Mouse (Mus musculus) limb, embryonic 13.5 days (tissue): ENCODE measurements around the gene Gpr137c. TPM values are rescaled to one million over a fixed set of nuclear protein-coding genes. Genes with fewer than 3 reads are reported as not detected.

Experiments used
- ATAC-seq: fragments of 200-750 bp; cut with Nextera tagmentation; 2 replicates; pipeline ENCODE4 v1.8.0; 2017; ENCODE audit warnings: low read depth, moderate number of reproducible peaks, moderate TSS enrichment; ENCODE audit not compliant: low FRiP score
- H3K27ac ChIP-seq: fragments of 300-500 bp; sonication (generic); 2 replicates; pipeline ENCODE4 v1.5.1; 2015; ENCODE audit warnings: inconsistent platforms, mild to moderate bottlenecking, moderate library complexity
- H3K27me3 ChIP-seq: fragments of 300-500 bp; sonication (generic); 2 replicates; pipeline ENCODE4 v1.6.1; 2015; ENCODE audit warnings: mild to moderate bottlenecking, inconsistent platforms
- H3K36me3 ChIP-seq: fragments of 300-500 bp; sonication (generic); 2 replicates; pipeline ENCODE4 v1.6.1; 2015; ENCODE audit warnings: inconsistent platforms, mild to moderate bottlenecking, moderate library complexity
- H3K4me1 ChIP-seq: fragments of 300-500 bp; sonication (generic); 2 replicates; pipeline ENCODE4 v1.6.1; 2015; ENCODE audit warnings: inconsistent platforms
- H3K4me2 ChIP-seq: fragments of 300-500 bp; sonication (generic); replicated peaks from 2 replicates; pipeline ENCODE4 v1.6.1; 2015; ENCODE audit warnings: inconsistent platforms, mild to moderate bottlenecking, moderate library complexity
- H3K4me3 ChIP-seq: fragments of 300-500 bp; sonication (generic); 2 replicates; pipeline ENCODE4 v1.5.1; 2015; ENCODE audit warnings: moderate library complexity, mild to moderate bottlenecking, inconsistent platforms
- H3K9ac ChIP-seq: fragments of 300-500 bp; sonication (generic); 2 replicates; pipeline ENCODE4 v1.6.1; 2015; ENCODE audit warnings: mild to moderate bottlenecking, inconsistent platforms
- H3K9me3 ChIP-seq: fragments of 300-500 bp; sonication (generic); 2 replicates; pipeline ENCODE4 v1.6.1; 2016; ENCODE audit warnings: inconsistent platforms
- WGBS: fragments of 180-500 bp; shearing (Covaris S2); methylation state at CpG from one replicate; pipeline ENCODE4 v1.1.7; 2015; 5-methylcytosine and 5-hydroxymethylcytosine counted together
- polyA plus RNA-seq: library from polyadenylated mRNA; unstranded; fragments of >200 nt; fragmentation: Nextera tagmentation; extraction: Ambion mirVana; gene quantifications from 2 replicates; pipeline ENCODE4 v1.2.1, GENCODE M21; 2015

Gene Gpr137c
- polyA plus RNA-seq, 1 experiment from 2014 or later, result 3.8 TPM

DNA sequence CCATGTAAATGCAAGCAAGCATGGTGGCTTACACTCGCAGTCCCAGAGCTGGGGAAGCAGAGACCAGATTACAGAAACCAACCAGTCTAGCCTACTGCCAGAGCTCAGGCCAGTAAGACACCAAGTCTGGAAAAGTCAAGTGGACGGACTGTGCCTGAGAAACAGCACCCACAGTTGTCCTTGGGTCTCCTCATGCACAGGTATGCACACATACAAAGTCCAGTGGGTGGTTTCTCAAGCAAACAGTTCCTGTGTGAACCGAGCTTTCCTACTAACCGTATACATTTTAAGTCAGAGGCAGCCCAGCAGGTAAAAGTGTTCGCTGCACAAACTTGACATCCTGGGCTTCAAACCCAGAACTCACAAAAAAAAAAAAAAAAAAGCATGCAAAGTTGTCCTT, 86.3 kb downstream of the Gpr137c start:
- Histone ChIP-seq H3K27ac (no peak overlapping the region), H3K36me3 (peaks cover 22% of the 10 kb centered on the region), H3K4me2 (no peak overlapping the region), H3K9ac (no peak overlapping the region), H3K4me3 (no peak overlapping the region), H3K4me1 (no peaks in the 10 kb centered on the region), H3K9me3 (no peaks in the 10 kb centered on the region), H3K27me3 (no peaks in the 10 kb centered on the region)
- ATAC-seq, result no peak
- WGBS, result 92% methylated on average over 5 of the region's 5 CpGs

DNA sequence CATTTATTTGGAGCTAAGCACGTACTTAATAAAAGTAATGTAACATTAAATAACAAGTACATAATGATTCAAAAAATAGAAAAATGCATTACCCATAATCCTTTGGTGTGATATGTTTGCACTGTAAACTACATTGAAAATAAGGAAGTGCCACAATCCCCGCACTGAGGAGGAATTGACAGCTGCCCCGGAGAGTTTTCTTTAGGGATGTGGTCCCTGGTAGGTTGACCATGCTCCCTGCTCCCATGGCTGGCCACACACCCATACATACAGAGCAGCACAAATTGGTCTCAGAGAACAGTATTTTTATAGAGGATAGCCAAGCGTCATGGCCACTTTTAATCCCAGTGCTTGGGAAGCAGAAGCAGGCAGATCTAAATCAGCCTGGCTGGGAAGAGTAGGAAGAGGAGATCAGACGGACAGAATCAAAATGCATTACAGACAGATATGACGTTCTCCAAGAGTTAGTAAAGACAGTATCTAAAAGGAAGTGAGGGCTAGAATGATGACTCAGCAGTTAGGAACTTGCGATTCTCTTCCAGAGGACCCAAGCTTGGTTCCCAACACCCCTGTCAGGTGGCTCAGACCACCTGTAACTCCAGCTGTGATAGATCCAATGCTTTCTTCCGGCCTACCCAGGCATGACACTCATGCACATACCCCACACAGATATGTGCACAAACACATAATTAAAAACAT, 88.3 kb downstream of the Gpr137c start:
- Histone ChIP-seq H3K27ac (no peak overlapping the region), H3K4me2 (no peak overlapping the region), H3K4me3 (no peak overlapping the region), H3K9ac (no peak overlapping the region), H3K9me3 (no peaks in the 10 kb centered on the region), H3K4me1 (no peaks in the 10 kb centered on the region), H3K27me3 (no peaks in the 10 kb centered on the region), H3K36me3 (peaks cover 10% of the 10 kb centered on the region)
- ATAC-seq, result no peak
- 90% methylated on average over 8 of the region's 8 CpGs for WGBS

DNA sequence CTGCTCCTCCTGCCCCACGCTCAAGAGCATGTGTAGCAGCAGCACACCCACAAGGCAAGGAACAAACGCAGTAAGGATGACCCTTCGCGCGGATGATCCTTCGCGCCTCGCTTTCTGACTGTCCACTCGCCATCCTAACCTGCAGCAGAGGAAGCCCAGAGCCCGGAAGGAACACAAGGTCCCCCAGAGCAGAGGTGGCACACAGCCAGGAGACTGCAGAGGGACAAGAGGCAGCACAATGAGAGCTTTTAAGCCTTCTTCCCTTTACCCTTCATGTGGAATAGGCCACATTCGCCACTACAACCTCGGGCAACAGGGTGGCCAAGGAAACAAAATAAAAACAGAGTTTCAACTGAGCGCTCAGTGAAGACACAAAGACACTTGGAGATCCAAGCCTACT, 90.1 kb downstream of the Gpr137c start:
- Histone ChIP-seq H3K36me3 (peaks cover 6% of the 10 kb centered on the region), H3K4me2 (no peak overlapping the region), H3K9me3 (no peaks in the 10 kb centered on the region), H3K4me1 (no peaks in the 10 kb centered on the region; the same call in 1 of the 2 replicates), H3K9ac (no peak overlapping the region), H3K27ac (no peak overlapping the region), H3K27me3 (no peaks in the 10 kb centered on the region), H3K4me3 (no peak overlapping the region)
- ATAC-seq, result no peak
- WGBS, result 91% methylated on average over 13 of the region's 13 CpGs

DNA sequence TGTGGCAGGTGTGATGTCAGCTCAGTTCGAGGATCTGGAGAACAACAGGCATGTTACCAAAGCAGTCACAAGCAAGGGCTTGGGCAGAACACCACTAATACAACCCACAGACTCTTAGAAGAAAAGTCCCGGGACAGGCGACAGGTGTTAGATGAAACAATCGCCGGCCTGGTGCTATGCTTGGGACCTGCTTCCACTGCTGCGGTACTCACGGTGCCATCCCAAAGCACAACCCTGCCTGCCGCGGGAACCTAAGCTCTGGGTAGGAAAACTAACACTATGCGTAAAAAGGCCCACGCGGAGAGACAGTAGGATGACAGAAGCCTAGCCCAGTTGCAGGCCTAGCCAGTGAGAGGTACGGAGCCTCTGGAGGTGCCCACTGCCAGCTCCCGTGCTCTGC, 90.6 kb downstream of the Gpr137c start:
- no peak overlapping the region for H3K27ac ChIP-seq
- 91% methylated on average over 14 of the region's 14 CpGs for WGBS
- H3K4me3 ChIP-seq, result no peak overlapping the region

DNA sequence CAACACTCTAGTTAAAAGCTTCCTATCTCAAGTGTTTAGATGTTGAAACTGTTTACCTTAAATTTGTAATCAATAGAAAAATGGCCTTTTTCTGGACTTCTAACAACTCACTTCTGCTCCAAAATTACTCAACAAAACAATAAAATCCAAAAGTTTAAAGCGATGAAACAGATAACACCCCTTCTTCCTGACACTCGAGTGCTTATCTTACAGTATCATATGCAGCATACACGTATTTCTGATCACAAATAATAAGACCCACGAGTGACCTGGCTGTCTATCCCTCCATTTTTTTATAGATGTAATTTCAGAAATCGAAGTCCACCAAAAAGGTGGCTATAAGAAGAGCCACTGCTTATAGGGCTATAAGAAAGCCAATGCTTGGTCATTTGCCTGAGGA, 97.4 kb downstream of the Gpr137c start:
- Histone ChIP-seq H3K9me3 (no peaks in the 10 kb centered on the region), H3K9ac (peak overlapping the region; percentile 90; the same call in 1 of the 2 replicates), H3K27ac (no peak overlapping the region), H3K4me1 (peaks cover 12% of the 10 kb centered on the region), H3K4me3 (peak overlapping the region; percentile 84), H3K27me3 (no peaks in the 10 kb centered on the region), H3K4me2 (peak overlapping the region; percentile 79), H3K36me3 (no peaks in the 10 kb centered on the region)
- no peak for ATAC-seq
- WGBS, result 78% methylated on average over 5 of the region's 5 CpGs

More for the DNA sequence above, 90.6 kb downstream of the Gpr137c start:
- Histone ChIP-seq H3K9ac (no peak overlapping the region), H3K4me2 (no peak overlapping the region), H3K9me3 (no peaks in the 10 kb centered on the region), H3K4me1 (no peaks in the 10 kb centered on the region; the same call in 1 of the 2 replicates), H3K36me3 (peaks cover 3% of the 10 kb centered on the region), H3K27me3 (no peaks in the 10 kb centered on the region)
- ATAC-seq, result no peak

DNA sequence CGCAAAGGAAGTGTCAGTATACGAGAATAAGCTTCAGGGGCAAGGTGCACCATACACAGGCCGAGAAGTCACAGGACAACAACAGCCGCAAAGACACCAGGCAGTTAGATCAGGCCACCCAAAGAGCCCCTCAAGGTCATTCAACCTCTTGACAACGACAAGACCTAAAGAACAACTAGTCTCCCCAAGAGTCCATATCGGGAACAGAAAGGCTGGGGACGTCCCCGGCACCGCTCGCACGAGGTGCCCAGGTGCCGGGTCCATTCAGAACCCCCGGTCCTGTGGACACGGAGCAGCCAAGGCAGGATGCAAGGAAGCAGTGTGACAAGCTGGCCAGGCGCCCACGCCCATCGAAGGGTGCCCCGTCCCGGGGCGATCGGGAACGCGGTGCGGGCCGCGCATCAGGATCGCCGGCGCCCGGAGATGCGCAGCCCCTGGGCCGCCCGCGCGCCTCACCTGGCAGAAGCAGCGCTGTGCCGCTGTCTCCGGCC, 98.4 kb downstream of the Gpr137c start:
- H3K9me3 ChIP-seq, result no peaks in the 10 kb centered on the region
- no peak for ATAC-seq
- peaks cover 12% of the 10 kb centered on the region for H3K4me1 ChIP-seq
- H3K4me3 ChIP-seq, result peak overlapping the region; percentile 84
- H3K27me3 ChIP-seq, result no peaks in the 10 kb centered on the region
- peak overlapping the region; percentile 90 for H3K9ac ChIP-seq
- peak overlapping the region; percentile 79 for H3K4me2 ChIP-seq
- H3K36me3 ChIP-seq, result no peaks in the 10 kb centered on the region
- under 1% methylated on average over 37 of the region's 38 CpGs for WGBS
- H3K27ac ChIP-seq, result peak overlapping the region; percentile 86

DNA sequence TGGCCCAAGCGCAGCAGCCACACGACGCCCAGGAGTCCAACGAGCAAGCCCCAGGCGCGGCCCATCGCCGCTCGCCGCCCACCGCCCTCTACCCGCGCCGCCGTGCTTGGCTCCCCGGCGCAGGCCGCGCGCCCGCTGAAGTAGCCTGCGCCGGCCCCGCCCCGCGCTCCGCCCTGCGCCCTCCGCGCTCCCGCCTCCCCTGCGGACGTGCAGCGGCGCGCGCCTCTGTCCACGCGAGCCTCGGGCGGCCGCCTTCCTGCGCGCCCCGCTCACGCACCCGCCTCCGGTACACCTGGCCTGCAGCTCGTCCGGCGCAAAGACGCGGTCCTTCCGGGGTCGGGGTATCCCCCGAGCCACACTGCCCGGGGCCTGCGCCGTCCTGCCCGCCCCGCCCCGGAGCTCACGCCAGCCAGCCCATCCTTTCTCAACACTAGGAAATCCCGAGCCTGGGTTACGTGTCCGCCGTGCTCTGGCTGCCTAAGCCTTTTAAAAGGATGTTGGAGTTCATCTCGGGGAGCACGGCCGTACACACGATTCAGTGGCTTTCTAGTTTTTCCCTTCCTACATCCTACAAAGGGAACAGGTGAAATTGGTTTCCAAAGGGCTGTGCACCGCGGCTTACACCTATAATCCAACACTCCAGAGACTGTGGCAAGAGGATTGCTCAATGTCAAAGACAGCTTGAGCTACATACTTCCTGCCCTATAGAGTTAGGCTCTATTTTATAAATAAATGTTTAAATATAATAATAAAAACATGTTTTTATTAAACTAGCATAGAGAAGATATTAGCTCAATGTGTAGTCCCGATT, 99.1 kb downstream of the Gpr137c start, which contains the start of gene Ero1l:
TSS of gene Ero1l (minus strand) at position 346 of the 811 bp plus-strand sequence.
- H3K4me2 ChIP-seq, result peak within 1 kb of the TSS; percentile 79
- WGBS, result 2% methylated on average over 48 of the region's 74 CpGs
- no peaks in the 10 kb centered on the region for H3K9me3 ChIP-seq
- peak within 1 kb of the TSS; percentile 90 for H3K9ac ChIP-seq
- H3K36me3 ChIP-seq, result no peaks in the 10 kb centered on the region
- peaks cover 12% of the 10 kb centered on the region for H3K4me1 ChIP-seq
- no peaks in the 10 kb centered on the region for H3K27me3 ChIP-seq
- ATAC-seq, result peak; percentile 97
- H3K27ac ChIP-seq, result peak within 1 kb of the TSS; percentile 86
- peak within 1 kb of the TSS; percentile 84 for H3K4me3 ChIP-seq

DNA sequence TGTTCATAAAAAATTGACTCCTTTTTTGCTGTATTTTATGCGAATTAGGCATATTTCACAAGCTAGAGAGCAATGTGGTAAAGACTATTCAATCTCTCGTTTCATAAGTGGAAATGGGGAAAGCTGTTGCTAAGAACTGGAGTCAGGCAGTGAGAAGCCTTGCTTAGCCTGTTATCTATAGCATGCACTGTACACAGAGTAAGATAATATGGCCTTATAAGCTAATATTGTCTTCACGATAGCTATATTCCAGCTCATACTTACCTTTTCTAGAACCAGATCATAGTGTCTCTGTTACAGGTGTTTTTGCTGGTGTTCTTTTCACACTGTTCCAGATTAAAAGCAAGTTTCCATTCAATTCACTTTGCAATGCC, 99.7 kb downstream of the Gpr137c start:
- no peak overlapping the region for H3K4me3 ChIP-seq
- no peak overlapping the region for H3K27ac ChIP-seq
- peaks cover 12% of the 10 kb centered on the region for H3K4me1 ChIP-seq
- H3K9me3 ChIP-seq, result no peaks in the 10 kb centered on the region
- ATAC-seq, result no peak
- no peaks in the 10 kb centered on the region for H3K36me3 ChIP-seq
- no peak overlapping the region for H3K9ac ChIP-seq
- H3K27me3 ChIP-seq, result no peaks in the 10 kb centered on the region
- WGBS, result 69% methylated on average over 3 of the region's 3 CpGs
- H3K4me2 ChIP-seq, result peak overlapping the region; percentile 79; the same call in 1 of the 2 replicates

DNA sequence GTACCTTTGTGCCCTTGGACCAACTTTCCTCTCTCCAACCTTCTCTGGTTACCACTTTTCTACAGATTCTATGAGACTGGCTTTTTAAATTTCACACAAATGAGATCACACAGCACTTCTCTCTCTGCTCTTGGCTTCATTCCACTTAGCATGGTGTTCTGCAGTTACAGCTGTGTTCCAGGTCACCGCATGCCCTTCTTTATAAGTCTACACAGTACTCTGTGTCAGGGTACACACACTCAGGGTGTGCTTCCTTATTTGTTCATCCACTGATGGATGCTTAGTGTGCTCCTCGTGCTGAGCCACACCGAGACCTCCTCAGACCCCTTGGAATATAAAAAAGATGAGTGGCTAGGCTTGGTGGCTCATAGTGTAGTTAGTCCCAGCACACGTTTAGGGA, 100.6 kb downstream of the Gpr137c start:
- 81% methylated on average over 4 of the region's 4 CpGs for WGBS
- no peaks in the 10 kb centered on the region for H3K27me3 ChIP-seq
- no peak for ATAC-seq

DNA sequence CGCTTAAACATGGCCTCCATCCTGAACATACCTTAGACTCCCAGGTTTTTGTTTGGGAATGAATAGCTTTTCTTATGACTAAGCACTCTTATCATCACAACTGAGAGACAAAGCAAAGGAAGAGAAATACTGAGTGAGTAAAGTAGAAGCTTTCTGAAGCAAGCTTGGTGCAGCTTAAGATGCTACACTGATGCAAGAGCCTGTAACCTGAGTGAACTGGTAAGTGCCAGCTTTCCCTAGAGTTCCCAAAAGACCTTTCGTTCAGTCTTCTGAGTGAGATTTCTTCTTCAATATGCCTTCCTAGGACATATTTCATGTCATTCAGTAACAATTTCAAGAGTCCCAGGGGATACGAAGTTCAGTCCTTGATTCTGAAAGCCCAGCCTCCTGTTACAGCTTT, 101.5 kb downstream of the Gpr137c start:
- Histone ChIP-seq H3K4me2 (no peak overlapping the region), H3K36me3 (no peaks in the 10 kb centered on the region), H3K9ac (no peak overlapping the region), H3K4me3 (no peak overlapping the region), H3K27me3 (no peaks in the 10 kb centered on the region), H3K27ac (no peak overlapping the region), H3K9me3 (no peaks in the 10 kb centered on the region), H3K4me1 (peaks cover 7% of the 10 kb centered on the region)
- ATAC-seq, result no peak
- 85% methylated on average over 3 of the region's 3 CpGs for WGBS

More for the DNA sequence above, 100.6 kb downstream of the Gpr137c start:
- no peak overlapping the region for H3K4me2 ChIP-seq
- H3K4me3 ChIP-seq, result no peak overlapping the region
- H3K9me3 ChIP-seq, result no peaks in the 10 kb centered on the region
- no peak overlapping the region for H3K27ac ChIP-seq
- H3K9ac ChIP-seq, result no peak overlapping the region
- peaks cover 12% of the 10 kb centered on the region for H3K4me1 ChIP-seq
- H3K36me3 ChIP-seq, result no peaks in the 10 kb centered on the region

DNA sequence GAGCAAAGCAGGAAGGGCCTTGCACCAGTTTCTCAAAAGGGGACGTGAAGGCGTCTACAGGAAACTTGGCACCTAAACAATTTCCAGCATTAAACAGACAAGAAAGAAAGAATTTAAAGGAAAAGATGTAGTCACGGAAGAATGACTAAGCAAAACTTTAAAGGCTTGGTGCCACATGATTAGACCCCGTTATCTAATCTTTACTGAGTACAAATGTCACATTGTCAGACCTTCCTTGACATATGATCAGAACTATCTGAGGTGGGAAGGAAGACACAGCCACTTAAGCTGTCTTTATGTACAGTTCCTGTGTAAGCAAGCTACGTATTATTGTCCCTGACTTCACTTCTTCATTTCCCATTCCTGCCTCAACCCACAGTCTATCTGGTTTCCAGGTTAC, 102.1 kb downstream of the Gpr137c start:
- Histone ChIP-seq H3K36me3 (no peaks in the 10 kb centered on the region), H3K27ac (no peak overlapping the region), H3K4me2 (no peak overlapping the region), H3K9ac (no peak overlapping the region), H3K27me3 (no peaks in the 10 kb centered on the region), H3K4me3 (no peak overlapping the region), H3K4me1 (peaks cover 7% of the 10 kb centered on the region), H3K9me3 (no peaks in the 10 kb centered on the region)
- no peak for ATAC-seq
- 76% methylated on average over 5 of the region's 5 CpGs for WGBS

DNA sequence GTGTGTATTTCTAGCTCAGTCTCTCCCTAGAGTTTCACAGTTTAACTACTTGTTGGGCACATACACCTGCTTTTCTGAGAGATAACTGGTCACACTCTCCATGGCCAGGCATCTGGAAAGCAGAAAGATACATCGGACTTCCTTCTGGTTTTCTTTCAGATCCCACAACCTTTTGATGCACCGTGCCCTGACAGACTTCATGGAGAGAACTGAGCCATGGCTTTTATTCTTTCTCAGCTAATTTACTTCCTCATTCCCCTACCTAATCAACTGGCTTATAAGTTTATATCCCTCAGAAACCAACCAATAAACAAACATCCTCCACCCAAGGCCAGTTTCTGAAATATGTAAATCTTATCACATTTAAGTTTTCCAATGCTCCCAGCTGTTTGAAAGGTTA, 102.9 kb downstream of the Gpr137c start:
- Histone ChIP-seq H3K4me2 (no peak overlapping the region), H3K27ac (no peak overlapping the region), H3K9ac (no peak overlapping the region), H3K9me3 (no peaks in the 10 kb centered on the region), H3K27me3 (no peaks in the 10 kb centered on the region), H3K4me1 (peaks cover 1% of the 10 kb centered on the region; the same call in 1 of the 2 replicates), H3K36me3 (no peaks in the 10 kb centered on the region), H3K4me3 (no peak overlapping the region)
- 91% methylated on average over 2 of the region's 2 CpGs for WGBS
- no peak for ATAC-seq
